Mouse (Mus musculus) heart, adult 2 months (tissue): Measurements from ENCODE around the gene Exosc2. TPM values are rescaled to one million over a fixed set of nuclear protein-coding genes. Genes with fewer than 3 reads are reported as not detected.

Experiments
- DNase-seq, 2 experiments: peaks; one replicate each; pipeline ENCODE4 v3.0.0; 2021
- H3K27ac ChIP-seq: fragments of 200-600 bp; 2 replicates; pipeline ENCODE4 v1.8.1; 2022
- H3K27me3 ChIP-seq: fragments of 200-500 bp; 2 replicates; pipeline ENCODE4 v1.6.1; 2012; ENCODE audit warnings: mild to moderate bottlenecking, low read length, inconsistent platforms, mixed read lengths; ENCODE audit not compliant: control insufficient read depth, insufficient read depth
- H3K36me3 ChIP-seq: fragments of 200-500 bp; 2 replicates; pipeline ENCODE4 v1.6.1; 2012; ENCODE audit warnings: low read length, inconsistent platforms; ENCODE audit not compliant: control insufficient read depth, insufficient read depth
- H3K4me1 ChIP-seq: fragments of 200-500 bp; 2 replicates; pipeline ENCODE4 v1.6.1; 2011; ENCODE audit warnings: low read length; ENCODE audit not compliant: control insufficient read depth, insufficient read depth
- H3K4me3 ChIP-seq: fragments of 200-600 bp; 2 replicates; pipeline ENCODE4 v1.8.1; 2022
- H3K79me2 ChIP-seq: fragments of 200-500 bp; replicated peaks from 2 replicates; pipeline ENCODE4 v1.6.1; 2012; ENCODE audit warnings: mild to moderate bottlenecking, inconsistent platforms, low read length, moderate library complexity, mixed read lengths; ENCODE audit not compliant: control insufficient read depth, insufficient read depth
- H3K9ac ChIP-seq: fragments of 200-500 bp; 2 replicates; pipeline ENCODE4 v1.6.1; 2012; ENCODE audit warnings: low read depth, mild to moderate bottlenecking, control low read depth, inconsistent platforms, low read length, mixed read lengths
- CTCF ChIP-seq: fragments of 200-600 bp; IDR thresholded peaks from 2 replicates; pipeline ENCODE4 v1.8.1; 2022; ENCODE audit warnings: antibody characterized with exemption, mild to moderate bottlenecking, moderate library complexity
- EP300 ChIP-seq: fragments of 200-500 bp; IDR thresholded peaks from 2 replicates; pipeline ENCODE4 v1.6.1; 2011; ENCODE audit warnings: low read depth, low read length, control low read depth; ENCODE audit not compliant: insufficient read depth
- POLR2A ChIP-seq: fragments of 200-500 bp; IDR thresholded peaks from 2 replicates; pipeline ENCODE4 v1.6.1; 2011; ENCODE audit warnings: mild to moderate bottlenecking, low read depth, low read length, control low read depth; ENCODE audit not compliant: insufficient read depth
- WGBS: fragments of 180-500 bp; shearing (Covaris S2); methylation state at CpG from one replicate; pipeline ENCODE4 v1.1.7; 2018; 5-methylcytosine and 5-hydroxymethylcytosine counted together
- intact Hi-C: fragments of 180-260 bp; cut with DNase I; formaldehyde crosslinking; loops from one replicate; pipeline ENCODE4 v1.15.1; 2025
- polyA plus RNA-seq: library from polyadenylated mRNA; depleted of rRNA; stranded (reverse); fragments of >200 nt; gene quantifications from 2 replicates; pipeline ENCODE4 v1.2.3, GENCODE M21; 2012
- total RNA-seq, 2 experiments: library from RNA; stranded (reverse); gene quantifications; 2 replicates each; pipeline ENCODE4 v1.2.3; 2021

The Exosc2 gene
- total and polyA plus RNA-seq, 3 experiments = 5.5 to 9.0 (median 8.7) TPM

GRCm38 (mm10) chr2:31640609-31641507 is 29.7 kb upstream of the Exosc2 start:
- DNase-seq = no peak
- no peaks in the 10 kb centered on the region for H3K36me3 ChIP-seq
- no peaks in the 10 kb centered on the region for H3K79me2 ChIP-seq
- no peaks in the 10 kb centered on the region for H3K4me1 ChIP-seq
- no peak for TF ChIP-seq POLR2A
- no peak for TF ChIP-seq CTCF
- TF ChIP-seq EP300 = no peak
- H3K4me3 ChIP-seq = peak overlapping the region; percentile 16; the same call in 1 of the 2 replicates
- H3K27me3 ChIP-seq = peaks cover 44% of the 10 kb centered on the region
- no peak overlapping the region for H3K27ac ChIP-seq
- 2% methylated on average over 48 of the region's 48 CpGs for WGBS
- H3K9ac ChIP-seq = no peak overlapping the region
- intact Hi-C loops = no loop called here

DNA sequence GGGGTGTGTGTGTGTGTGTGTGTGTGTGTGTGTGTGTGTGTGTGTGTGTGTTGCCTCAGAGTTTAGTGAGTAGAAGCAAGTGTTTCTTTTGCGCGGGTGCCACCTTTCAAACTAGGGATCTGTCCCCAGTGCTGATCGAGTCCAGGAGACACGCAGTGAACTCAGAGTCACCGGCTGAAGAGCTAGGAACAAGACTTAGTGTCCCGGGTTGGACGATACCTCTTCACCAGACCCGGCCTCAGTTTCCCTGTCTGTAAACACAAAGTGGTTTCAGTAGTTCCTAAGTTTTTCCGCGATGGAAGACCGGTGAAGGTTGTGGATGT is 29.0 kb upstream of the Exosc2 start:
- WGBS = 3% methylated on average over 11 of the region's 11 CpGs
- no peaks in the 10 kb centered on the region for H3K4me1 ChIP-seq
- H3K4me3 ChIP-seq = no peak overlapping the region
- H3K36me3 ChIP-seq = no peaks in the 10 kb centered on the region
- H3K9ac ChIP-seq = no peak overlapping the region
- DNase-seq = no peak
- TF ChIP-seq EP300 (no peak), CTCF (no peak), POLR2A (no peak)
- H3K79me2 ChIP-seq = no peaks in the 10 kb centered on the region
- intact Hi-C loops = no loop called here
- peaks cover 39% of the 10 kb centered on the region for H3K27me3 ChIP-seq
- H3K27ac ChIP-seq = no peak overlapping the region

DNA sequence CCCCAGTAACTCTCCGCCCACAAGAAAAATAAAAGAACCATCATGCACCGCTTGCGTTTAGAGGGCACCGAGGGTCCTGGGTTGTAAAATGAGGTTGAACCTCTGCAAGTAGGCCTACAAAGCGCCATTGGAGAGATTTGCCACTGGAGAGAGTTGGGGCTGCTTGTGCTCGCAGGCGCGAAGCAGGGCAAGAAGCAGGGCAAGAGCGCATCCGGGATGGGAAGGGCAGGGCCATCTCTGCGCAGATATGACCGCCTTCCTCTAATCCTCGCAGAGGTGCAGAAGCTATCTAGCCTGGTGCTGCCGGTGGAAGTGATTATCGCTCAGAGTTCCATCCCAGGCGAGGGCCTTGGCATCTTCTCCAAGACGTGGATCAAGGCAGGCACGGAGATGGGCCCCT is 28.6 kb upstream of the Exosc2 start:
- H3K27ac ChIP-seq = no peak overlapping the region
- peaks cover 34% of the 10 kb centered on the region for H3K27me3 ChIP-seq
- H3K79me2 ChIP-seq = no peaks in the 10 kb centered on the region
- WGBS = 3% methylated on average over 18 of the region's 18 CpGs
- no peak overlapping the region for H3K4me3 ChIP-seq
- H3K9ac ChIP-seq = no peak overlapping the region
- no peaks in the 10 kb centered on the region for H3K36me3 ChIP-seq
- TF ChIP-seq EP300 (no peak), CTCF (no peak), POLR2A (no peak)
- H3K4me1 ChIP-seq = no peaks in the 10 kb centered on the region
- no peak for DNase-seq
- intact Hi-C loops = no loop called here

GRCm38 (mm10) chr2:31653971-31654853 is 16.3 kb upstream of the Exosc2 start:
- intact Hi-C loops = no loop called here
- no peak overlapping the region for H3K27ac ChIP-seq
- no peak overlapping the region for H3K9ac ChIP-seq
- TF ChIP-seq CTCF (no peak), POLR2A (no peak), EP300 (no peak)
- no peaks in the 10 kb centered on the region for H3K4me1 ChIP-seq
- H3K4me3 ChIP-seq = peak overlapping the region; percentile 25
- DNase-seq = no peak
- WGBS = under 1% methylated on average over 109 of the region's 109 CpGs
- H3K79me2 ChIP-seq = no peaks in the 10 kb centered on the region
- peaks cover 15% of the 10 kb centered on the region for H3K27me3 ChIP-seq
- H3K36me3 ChIP-seq = no peaks in the 10 kb centered on the region

DNA sequence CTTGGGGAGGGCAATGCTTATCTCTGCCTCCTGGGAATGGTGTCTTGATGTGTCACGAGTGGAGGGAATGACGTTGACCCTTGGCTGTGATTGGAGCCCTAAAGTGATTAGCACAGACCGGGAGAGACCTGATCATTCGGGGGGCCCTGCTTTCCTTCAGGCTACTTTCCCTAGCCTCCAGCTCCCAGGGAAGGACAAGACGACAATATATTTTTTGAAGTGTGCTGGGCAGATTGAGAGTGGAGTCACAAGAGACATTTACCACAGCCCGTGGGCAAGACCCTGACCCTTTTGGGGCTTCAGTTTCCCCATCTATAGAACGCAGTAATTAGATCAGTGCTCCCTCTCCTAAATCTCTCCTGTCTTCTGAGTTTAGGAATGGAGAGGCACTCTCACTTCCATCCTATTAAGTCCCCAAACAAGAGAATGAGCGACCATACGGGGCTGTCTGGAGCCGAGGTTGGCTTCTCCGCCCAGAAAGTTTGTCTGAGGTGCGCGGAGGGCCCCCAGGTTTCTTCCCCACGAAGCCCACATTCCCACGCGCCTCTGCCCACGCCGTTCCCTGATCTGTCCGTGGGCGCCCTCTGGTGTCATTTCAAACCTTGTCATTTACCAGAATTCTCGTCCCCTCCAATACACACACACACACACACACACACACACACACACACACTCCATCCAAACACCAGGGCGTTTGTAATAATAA is 15.5 kb upstream of the Exosc2 start:
- H3K9ac ChIP-seq = no peak overlapping the region
- peak in 1 of 2 experiments; percentile 54 for DNase-seq
- no peak overlapping the region for H3K4me3 ChIP-seq
- no peaks in the 10 kb centered on the region for H3K79me2 ChIP-seq
- no peaks in the 10 kb centered on the region for H3K4me1 ChIP-seq
- H3K27me3 ChIP-seq = peaks cover 15% of the 10 kb centered on the region
- intact Hi-C loops = loop anchor here (1.0 kb wide), 1 partner anchor 172 kb away; no protein-coding TSS in a partner anchor
- TF ChIP-seq POLR2A (no peak), CTCF (peak; percentile 56)
- no peak overlapping the region for H3K27ac ChIP-seq
- H3K36me3 ChIP-seq = no peaks in the 10 kb centered on the region
- WGBS = 7% methylated on average over 22 of the region's 22 CpGs
